Mouse (Mus musculus) right cerebral cortex, postnatal 4 days (tissue): Measurements from ENCODE around the gene Usp49.
"Not testable (repeated sequence)": the region's sequence is repeated elsewhere in the genome, so short reads cannot be mapped to it uniquely, and the experiment has no call there.

Source experiments
- DNase-seq: peaks from one replicate; pipeline ENCODE4 v3.0.0-alpha.2; 2022

The Usp49 gene

DNA sequence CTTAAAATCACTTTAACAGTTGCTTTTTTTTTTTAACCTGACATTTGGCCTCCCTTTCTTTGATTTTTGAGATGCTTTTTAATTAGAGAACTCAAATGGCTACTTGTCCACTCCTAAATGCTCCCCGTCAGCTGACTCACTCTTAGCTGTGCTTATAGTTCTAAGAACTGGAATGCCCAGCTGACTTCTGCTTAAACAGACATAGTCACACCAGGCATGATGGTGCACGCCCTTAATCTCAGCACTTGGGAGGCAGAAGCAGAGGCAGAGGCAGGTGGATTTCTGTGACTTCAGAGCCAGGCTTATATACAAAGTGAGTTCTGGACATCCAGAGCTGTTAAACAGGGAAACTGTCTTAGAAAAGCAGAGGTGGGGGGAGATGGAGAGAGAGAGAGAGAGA, 21.5 kb downstream of the Usp49 start:
- DNase-seq, result no peak

DNA sequence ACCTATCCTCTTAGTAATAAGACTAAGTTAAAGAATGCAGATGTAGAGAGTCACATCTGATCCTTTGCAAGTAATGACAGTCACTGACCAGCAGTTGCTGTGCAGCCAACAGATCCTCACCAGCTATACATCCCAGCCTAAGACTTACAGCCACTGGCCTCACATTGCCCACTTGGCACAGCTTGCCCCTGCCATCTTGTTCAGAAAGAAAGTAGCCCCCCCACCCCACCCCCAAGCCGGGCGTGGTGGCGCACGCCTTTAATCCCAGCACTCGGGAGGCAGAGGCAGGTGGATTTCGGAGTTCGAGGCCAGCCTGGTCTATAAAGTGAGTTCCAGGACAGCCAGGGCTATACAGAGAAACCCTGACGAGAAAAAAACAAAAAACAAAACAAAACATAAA, 23.9 kb downstream of the Usp49 start:
- not testable (repeated sequence) for DNase-seq

DNA sequence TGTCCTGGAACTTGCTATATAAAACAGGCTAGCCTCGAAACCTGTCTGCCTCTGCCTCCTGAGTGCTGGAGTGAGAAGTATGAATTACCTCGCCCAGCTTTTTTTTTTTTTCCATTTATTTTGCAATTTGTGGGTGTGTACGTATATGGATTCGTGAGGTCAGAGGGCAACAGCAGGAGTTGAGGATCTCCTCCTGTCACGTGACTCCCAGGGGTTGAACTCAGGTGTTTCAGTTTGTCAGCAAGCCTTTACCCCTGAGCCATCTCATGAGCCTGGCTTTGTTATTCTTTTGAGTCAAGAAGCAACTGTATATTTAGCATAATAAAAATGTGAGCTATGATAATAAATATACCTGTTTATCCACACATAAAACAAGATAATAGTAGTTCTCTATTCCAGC, 25.2 kb downstream of the Usp49 start:
- DNase-seq, result no peak

DNA sequence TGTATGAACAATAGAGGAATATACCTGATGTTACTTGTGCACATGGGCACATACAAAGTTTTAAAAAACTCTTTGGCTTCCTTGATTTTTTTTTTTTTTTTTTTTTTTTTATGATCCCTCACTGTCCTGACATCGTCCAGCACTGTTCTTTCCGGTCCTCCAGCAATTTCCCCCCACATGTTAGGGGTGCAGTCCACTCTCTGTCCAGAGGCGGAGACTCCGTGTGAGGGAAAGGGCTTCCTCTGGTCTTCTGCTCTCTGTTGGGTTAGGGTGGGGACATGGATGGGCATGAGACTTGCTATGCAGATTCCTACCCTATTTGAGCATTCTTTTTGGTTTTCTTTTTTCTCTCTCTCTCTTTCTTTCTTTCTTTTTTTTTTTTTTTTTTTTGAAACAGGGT, 27.4 kb downstream of the Usp49 start:
- no peak for DNase-seq

DNA sequence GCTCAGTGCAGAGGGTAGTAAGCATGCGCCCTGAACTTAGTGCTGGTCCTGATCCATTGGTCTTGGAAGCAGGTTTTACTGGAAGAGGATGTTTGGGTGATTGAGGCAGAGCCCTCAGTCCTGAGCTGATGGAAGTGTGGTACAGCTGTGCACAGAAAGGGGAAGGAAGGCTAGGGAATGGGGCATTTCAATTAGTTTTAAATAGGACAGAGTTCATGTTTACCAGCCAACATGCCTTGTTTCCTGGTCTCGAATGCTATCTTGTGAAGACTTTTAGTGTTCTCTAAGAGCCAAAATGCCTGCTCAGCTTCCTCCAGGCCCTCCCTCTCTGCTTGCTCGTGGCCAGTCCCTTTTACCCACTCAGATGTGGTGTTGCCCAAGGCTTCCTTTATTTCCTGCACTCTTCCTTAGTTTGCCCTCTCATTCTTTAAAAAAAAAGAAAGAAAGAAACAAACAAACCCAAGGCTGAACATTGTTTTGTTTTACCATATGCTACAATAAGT, 28.3 kb downstream of the Usp49 start:
- no peak for DNase-seq

DNA sequence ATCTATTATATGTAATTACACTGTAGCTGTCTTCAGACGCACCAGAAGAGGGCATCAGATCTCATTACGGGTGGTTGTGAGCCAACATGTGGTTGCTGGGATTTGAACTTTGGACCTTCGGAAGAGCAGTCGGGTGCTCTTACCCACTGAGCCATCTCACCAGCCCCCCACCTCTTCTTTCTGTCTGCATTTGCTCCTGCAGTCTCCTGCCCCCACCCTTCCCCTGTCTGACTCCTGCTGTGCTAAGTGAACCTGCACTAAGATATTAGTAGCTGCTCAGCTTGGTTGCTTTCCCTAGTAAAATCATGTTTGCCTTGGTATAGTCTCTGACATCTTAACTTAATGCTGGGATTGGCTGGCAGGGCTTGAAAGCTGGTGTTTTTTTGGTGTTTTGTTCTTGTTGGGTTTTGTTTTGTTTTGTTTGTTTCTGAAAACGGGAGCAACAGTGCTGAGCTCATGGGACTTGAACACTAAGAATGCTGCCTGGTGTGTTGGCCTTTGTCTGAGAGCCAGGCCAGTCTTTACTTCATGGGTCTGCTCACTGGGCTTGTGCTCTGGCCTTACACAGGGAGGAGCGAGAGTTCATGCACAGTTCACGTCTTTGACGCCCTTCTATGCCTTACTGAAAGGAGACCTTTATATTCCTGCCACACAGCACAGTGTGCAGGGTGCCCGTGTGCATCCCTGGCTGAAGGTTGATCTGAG, 32.7 kb downstream of the Usp49 start:
- no peak for DNase-seq

DNA sequence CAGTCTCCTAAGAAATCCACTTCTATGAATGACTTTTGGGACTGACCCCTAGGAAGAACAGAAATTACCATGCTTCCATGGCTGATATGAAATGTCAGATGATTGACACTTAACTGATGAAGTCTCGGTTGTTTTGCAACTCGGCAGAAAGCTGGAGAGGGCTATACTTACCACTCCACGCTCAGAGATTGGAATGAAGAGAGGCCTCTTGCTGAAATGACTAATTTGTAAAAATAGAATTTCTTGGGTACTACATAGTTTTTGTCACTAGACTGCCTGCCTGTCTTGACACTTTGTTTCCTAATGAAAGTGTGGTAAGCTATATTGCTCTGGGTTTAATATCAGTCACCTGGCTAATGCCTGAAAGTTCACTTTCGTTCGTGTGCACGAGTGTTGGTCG, 34.0 kb downstream of the Usp49 start:
- DNase-seq, result no peak

DNA sequence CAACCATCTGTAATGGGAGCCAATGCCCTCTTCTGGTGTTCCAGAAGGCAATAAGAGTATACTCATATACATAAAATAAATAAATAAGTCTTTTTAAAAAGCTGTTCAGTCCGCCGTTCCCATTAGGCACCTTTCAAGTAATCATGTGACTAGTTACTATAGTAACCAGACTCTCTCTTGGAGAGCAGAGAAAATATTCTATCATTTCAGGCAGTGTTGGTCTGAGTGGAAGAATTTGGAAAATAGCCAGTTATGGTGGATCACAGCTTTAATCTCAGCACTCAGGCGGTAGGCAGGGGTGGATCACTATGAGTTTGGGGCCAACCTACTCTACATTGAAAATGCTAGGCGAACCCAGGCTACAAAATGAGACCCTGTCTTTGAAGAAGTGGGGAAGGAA, 38.7 kb downstream of the Usp49 start:
- no peak for DNase-seq

DNA sequence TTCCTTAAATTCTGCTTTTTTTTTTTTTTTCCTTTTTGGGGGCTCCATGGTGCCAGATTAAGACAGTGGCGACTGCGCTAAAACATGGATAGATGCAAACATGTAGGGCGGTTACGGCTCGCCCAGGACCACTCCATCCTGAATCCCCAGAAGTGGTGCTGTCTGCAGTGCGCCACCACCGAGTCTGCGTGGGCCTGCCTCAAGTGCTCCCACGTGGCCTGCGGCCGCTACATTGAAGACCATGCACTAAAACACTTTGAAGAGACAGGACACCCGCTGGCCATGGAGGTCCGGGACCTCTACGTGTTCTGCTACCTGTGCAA, 41.5 kb downstream of the Usp49 start:
- no peak for DNase-seq

DNA sequence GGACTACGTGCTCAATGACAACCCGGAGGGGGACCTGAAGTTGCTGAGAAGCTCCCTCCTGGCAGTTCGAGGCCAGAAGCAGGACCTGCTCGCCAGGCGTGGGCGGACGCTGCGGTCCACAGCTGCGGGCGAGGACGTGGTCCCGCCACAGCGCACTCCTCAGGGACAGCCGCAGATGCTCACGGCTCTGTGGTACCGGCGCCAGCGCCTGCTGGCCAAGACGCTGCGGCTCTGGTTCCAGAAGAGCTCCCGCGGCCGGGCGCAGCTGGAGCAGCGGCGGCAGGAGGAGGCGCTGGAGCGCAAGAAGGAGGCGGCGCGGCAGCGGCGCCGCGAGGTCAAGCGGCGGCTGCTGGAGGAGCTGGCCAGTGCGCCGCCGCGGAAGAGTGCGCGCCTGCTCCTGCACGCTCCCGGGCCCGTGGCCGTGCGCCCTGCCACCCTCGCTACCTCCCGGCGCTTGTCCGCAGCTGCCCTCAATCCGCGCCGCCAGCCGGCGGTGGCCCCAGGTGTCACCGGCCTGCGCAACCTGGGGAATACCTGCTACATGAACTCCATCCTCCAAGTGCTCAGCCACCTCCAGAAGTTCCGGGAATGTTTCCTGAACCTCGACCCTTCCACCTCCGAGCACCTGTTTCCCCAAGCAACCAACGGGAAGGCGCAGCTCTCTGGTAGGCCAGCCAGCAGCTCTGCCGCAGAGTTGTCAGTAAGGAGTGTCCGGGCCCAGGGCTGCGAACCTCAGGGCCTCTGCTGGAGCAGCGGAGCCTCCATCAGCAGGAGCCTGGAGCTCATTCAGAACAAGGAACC, 42.0 kb downstream of the Usp49 start:
- DNase-seq, result peak; percentile 31

DNA sequence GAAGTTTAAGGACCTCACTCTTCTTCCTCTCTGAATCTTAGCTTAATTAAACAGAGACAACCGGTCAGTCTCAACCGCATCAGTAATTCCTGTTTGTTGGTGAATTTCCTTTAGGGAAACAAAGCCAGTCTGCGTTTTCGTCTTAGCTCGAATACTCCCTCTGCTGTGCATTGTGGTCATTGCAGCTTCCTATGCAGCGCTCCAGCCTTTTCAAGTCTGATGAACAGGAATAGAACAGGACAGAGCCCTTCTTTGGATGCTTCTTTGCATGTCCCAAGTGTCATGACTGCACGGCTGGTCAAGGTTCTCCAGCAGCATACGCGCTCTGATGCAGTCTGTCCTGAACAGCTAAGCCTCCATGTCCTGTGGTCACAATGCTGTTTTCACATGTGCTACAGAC, 46.1 kb downstream of the Usp49 start:
- peak; percentile 85 for DNase-seq

DNA sequence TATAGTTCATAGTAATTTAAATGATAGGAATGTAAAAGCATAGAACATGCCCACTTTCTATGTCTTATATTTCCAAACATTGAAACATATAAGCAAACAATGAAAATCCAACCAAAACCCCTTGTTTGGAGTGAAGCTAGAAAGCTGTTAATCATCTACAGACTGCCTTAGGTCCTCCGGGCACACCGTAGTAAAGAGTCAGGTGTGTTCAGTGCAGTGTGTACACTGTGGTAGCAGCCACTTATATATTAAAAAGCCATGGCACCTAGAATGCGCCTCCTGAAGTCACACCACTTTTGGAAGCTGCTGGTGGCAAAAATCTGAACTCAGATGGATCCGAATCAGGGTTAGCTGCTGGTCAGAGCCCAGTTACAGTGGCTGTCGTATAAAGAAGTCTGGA, 47.7 kb downstream of the Usp49 start:
- DNase-seq, result no peak

DNA sequence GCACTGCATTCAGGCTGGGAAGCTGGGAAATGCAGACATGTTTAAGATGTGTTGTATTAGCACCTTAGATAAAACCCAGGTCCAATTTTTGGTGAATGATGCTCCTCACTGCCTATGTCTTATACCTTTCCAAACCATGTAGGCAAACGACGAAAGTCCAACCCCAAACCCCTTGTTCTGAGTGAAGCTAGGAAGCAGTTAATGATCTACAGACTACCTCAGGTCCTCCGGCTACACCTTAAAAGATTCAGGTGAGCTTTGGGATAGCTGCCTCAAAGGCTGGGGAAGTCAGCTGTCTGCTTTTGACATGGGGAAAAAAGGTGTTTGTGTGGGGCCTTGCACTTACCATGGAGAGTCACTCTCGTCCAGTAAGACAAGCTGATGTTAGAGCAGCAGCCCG, 48.2 kb downstream of the Usp49 start:
- DNase-seq, result no peak

DNA sequence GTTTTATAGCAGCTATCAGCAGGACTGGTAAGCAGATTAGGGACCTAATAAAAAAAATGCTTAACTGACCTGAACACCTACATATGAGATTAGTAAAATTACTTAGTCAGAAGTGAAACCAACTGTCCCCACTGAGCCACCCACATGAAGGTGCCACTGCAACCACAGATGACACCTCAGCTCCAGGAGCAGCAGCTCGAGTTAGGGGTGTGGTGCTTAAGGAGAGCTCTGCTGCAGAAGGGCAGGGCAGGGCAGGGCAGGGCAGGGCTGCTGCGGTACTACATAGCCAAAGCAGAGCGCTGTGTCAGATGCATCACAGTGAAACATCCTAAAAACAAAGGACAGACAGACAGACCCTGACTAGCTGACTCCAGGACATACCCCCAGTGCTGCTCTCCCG, 52.3 kb downstream of the Usp49 start:
- DNase-seq, result no peak

DNA sequence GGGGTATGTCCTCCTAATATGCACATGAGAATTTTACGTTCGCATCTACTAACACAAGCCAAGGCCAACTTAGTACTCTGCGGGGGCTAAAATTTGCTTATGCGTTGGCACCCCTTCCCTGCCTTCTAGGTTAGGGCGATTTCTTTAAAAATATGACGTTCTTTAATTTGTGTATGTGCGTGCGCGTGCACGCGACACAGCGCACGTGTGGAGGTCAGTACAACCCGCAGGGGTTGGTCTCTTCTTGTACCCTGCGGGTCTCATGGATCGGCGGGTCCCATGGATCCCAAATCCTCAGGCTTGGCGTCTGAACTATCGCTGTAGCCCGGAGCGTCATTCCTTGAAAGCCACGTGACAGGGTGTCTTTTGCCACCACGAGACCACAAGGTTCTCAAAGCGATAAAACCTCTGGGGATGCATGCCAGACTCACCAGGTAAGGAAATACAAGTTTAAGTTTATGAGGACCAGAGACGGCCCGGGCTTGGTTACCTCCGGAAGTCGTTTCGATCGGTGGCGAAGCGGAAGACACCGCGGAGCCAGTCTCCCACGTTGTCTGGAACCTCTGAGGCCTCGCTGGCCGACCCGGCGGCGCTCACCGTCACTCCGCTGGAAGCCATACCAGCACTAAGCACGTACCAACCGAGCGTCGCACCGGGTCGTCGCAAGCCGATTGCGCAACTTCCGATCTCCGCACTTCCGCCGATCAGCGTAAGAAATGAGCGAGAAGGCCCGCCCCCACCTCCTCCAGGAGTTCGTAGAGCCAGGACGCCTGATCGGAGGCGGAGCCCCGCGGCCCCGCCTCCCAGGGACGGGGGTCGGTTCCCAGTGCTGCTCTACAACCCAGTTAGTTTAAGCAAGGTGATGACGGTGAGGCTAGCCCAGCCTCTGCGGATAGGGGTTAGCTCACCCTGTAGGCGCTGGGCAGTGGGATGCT, 57.2 kb downstream of the Usp49 start:
- peak; percentile 92 for DNase-seq

DNA sequence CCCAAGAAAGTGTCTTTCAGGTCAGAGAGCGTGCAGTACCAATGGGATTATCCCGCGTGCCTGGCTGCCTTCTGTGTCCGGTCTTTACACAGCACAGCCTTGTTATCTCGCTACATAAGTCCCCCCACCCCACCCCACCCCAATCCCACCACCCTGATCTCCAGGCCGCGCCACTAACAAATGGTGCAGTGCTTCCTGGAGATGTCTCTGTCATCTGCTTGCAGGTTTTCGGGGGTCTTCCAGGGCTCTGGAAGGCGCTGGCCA, 57.8 kb downstream of the Usp49 start, which contains the start of gene Tomm6:
Gene Tomm6 (minus strand): TSS at position 43 of the 264 bp plus-strand sequence.
- DNase-seq, result no peak

DNA sequence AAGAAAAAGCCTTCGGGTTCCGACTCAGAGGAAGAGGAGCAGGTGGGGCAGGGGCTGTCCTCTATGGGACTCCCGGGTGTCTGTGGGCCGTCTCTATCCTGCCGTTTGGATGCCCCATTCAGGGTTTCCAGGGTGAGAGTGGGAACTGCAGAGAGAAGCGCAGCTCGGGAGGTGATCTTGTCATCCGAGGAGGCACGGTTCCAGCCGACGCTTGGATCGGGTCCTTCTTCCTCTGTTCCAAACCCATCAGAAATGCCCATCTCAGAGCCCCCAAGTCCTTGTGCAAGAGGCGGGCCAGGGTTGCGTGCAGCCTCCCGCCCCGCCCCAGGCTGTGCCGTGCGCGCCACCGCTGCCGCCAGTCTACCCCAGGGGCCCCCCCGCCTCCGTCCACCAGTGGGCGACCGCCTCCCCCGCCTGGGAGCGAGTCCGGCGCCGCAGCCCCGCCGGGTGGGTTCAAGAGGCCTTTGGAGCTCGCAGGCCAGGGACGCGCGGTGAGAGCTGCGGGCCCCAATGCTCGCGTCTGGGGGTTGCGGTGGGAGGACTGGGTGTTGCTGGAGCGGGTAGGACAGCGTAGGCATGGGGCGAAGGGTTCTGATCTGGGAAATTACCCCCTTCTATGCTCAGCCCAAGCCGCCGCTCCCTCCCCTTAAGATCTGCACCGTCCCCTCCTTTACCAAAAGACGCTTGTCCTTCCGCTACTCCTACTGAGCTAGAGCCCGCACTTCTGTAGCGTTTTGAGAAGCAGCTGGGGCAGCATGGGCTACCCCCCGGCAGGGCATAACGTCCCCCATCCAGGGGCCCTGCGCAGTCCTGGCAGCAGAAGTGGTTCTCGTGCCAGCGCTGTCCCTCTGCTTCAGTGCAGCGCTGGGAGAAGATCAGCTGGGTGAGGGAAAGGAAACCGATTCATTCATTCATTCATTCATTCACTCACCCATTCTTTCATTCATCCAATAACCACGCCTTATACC, 58.4 kb downstream of the Usp49 start, which contains the start of gene Frs3:
Gene Frs3 (plus strand): TSS at position 423 of the 968 bp plus-strand sequence.
- DNase-seq, result peak; percentile 82

DNA sequence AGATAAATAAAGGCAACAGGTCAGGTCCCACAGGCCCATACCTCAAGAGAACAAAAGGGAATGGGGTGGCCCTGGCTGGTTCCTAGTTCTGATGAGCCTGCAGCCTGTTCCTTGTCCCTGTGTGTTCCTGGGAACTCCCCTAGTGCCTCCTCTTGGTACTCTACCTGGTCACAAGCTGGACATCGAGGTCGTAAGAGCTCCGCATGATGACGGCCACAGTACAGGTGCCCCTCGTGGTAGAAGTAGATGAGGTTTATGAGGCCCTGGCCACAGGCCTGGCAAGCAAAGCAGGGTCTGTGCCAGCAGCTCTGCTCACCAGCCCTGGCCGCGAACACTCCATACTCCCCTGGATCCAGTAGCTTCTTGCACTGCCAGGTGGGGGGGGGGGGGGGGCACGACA, 59.4 kb downstream of the Usp49 start:
- DNase-seq, result no peak

DNA sequence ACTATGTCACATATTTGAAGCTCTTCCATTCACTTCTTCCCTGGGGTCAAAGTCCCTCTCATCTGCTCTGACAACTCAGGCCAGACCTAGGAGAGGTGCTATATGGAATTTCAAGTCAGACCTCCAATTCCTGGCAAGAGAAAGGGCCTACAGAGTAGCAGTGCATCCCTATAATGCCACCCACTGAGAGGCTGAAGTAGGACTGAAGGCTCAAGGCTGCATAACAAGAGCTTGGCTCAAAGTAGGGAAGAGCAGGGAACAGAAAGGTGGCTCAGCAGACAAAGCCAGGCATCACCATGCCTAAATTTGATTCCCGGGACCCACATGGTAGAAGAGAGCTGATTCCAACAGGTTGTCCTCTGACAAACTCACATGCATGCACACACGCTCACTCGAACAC, 61.2 kb downstream of the Usp49 start:
- no peak for DNase-seq

DNA sequence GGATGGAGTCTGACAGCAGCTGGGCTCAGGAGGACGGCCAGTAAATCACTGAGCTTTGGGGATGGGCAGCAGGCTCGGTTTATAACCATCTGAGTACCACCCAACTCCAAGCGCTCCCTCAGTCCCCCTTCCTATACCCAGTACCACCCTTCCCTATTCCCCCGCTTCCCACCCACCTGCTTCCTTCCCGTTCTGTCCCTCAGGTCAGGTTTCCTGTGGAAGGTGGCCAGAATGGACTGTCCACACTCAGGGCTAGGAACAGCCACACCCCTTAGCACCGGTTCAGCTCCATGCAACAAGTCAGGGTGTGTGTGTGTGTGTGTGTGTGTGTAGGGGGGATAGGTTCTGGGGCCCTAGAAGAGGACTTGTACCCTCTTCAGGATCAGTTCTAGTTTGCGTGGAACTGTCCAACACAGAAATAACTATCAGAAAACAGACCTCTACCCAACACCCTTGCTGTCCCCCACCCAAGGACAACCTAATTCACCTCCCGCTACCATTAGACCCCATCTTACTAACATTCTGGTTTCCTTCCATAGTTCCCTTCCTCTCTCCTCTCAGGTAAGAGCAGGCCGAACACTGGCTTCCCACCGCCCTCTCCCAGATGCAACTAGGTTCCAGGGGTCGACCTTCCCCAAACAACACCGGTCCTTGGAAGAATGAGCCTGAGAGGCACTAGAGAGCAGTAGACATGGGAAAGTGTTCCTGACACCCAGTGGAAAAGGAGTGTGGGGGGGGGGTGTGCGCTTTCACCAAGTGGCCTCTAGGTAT, 63.4 kb downstream of the Usp49 start:
- no peak for DNase-seq

DNA sequence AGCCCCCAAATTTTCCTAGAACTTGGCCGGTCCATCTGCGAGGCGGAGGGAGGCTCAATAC, 63.8 kb downstream of the Usp49 start, which contains the start of gene Gm21981:
Gene Gm21981 (minus strand): TSS at position 14 of the 61 bp plus-strand sequence.
- no peak for DNase-seq
